Mouse (Mus musculus) kidney, embryonic 14.5 days (tissue): ENCODE data around the gene Ercc6. TPM values are rescaled to one million over a fixed set of nuclear protein-coding genes. Genes with fewer than 3 reads are reported as not detected.

Experiments used
- ATAC-seq: fragments of 200-750 bp; cut with Nextera tagmentation; 2 replicates; pipeline ENCODE4 v1.8.0; 2017; ENCODE audit warnings: moderate number of reproducible peaks, mild to moderate bottlenecking, moderate TSS enrichment, moderate library complexity; ENCODE audit not compliant: low FRiP score, low TSS enrichment
- H3K27ac ChIP-seq: fragments of 300-500 bp; sonication (generic); 2 replicates; pipeline ENCODE4 v1.5.1; 2014; ENCODE audit warnings: low read depth, mild to moderate bottlenecking, low read length, moderate library complexity, mixed read lengths
- H3K27me3 ChIP-seq: fragments of 300-500 bp; sonication (generic); 2 replicates; pipeline ENCODE4 v1.6.1; 2014; ENCODE audit warnings: mild to moderate bottlenecking, low read length; ENCODE audit not compliant: control insufficient read depth, insufficient read depth
- H3K36me3 ChIP-seq: fragments of 300-500 bp; sonication (generic); 2 replicates; pipeline ENCODE4 v1.6.1; 2014; ENCODE audit warnings: low read length, mixed read lengths; ENCODE audit not compliant: control insufficient read depth, insufficient read depth
- H3K4me1 ChIP-seq: fragments of 300-500 bp; sonication (generic); 2 replicates; pipeline ENCODE4 v1.6.1; 2014; ENCODE audit warnings: low read length, mixed read lengths; ENCODE audit not compliant: control insufficient read depth, insufficient read depth
- H3K4me2 ChIP-seq: fragments of 300-500 bp; sonication (generic); replicated peaks from 2 replicates; pipeline ENCODE4 v1.6.1; 2014; ENCODE audit warnings: low read depth, mild to moderate bottlenecking, low read length
- H3K4me3 ChIP-seq: fragments of 300-500 bp; sonication (generic); 2 replicates; pipeline ENCODE4 v1.5.1; 2014; ENCODE audit warnings: mild to moderate bottlenecking, low read length
- H3K9ac ChIP-seq: fragments of 300-500 bp; sonication (generic); 2 replicates; pipeline ENCODE4 v1.6.1; 2014; ENCODE audit warnings: low read depth, mild to moderate bottlenecking, low read length, moderate library complexity
- H3K9me3 ChIP-seq: fragments of 300-500 bp; sonication (generic); 2 replicates; pipeline ENCODE4 v1.6.1; 2016; ENCODE audit warnings: low read length; ENCODE audit not compliant: control insufficient read depth
- WGBS: fragments of 180-500 bp; shearing (Covaris S2); extraction: QIAGEN DNeasy Blood & Tissue Kit; methylation state at CpG from one replicate; pipeline ENCODE4 v1.1.7; 2014; 5-methylcytosine and 5-hydroxymethylcytosine counted together
- polyA plus RNA-seq: library from polyadenylated mRNA; unstranded; fragments of >200 nt; fragmentation: Nextera tagmentation; extraction: Ambion mirVana; gene quantifications from 2 replicates; pipeline ENCODE4 v1.2.1, GENCODE M21; 2014

Gene Ercc6
- polyA plus RNA-seq, 1 experiment from 2014 or later = 23.6 TPM

DNA sequence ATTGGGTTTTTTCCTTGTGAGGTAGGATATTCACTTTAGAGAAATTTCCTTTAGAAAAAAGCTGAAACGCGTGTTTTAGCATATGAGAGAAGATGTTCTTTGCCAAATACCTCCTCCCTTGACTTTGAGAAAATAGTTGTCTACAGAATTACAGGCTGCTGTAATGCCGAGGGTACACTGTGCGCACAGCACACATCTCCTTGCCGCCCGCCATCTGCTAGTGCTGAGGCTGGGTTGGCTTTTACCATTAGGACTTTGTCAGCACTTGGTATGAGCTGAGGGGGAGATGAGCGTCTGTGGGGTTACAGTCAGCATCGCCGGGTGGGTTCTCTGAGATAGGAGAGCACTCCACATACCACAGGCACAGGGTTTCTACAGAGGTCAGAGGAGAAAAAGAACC, 13.9 kb downstream of the Ercc6 start:
- Histone ChIP-seq H3K4me2 (no peak overlapping the region), H3K9me3 (no peaks in the 10 kb centered on the region), H3K9ac (no peak overlapping the region), H3K4me3 (no peak overlapping the region), H3K4me1 (no peaks in the 10 kb centered on the region), H3K27ac (no peak overlapping the region), H3K27me3 (no peaks in the 10 kb centered on the region), H3K36me3 (peaks cover 22% of the 10 kb centered on the region; the same call in 1 of the 2 replicates)
- 97% methylated on average over 9 of the region's 9 CpGs for WGBS
- no peak for ATAC-seq

DNA sequence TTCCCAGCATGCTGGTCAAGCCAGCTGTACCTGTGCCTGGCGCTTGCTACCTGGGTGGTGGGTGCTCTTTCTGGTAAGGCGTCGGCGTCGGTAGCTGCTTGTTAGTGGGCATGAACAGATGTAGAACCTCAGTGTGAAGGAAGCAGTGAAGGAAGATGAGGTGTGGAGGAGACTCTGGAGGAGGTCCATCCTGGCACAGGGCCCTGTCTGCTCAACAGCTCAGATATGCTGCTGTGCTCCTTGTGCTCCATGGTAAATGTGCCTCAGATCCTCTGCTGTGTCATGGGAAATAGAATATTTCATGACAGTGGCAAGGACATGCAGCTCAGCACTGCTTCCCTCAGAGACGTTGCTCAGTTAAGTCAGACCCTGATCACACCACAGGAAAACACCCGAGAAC, 15.7 kb downstream of the Ercc6 start:
- ATAC-seq = no peak
- Histone ChIP-seq H3K27me3 (no peaks in the 10 kb centered on the region), H3K4me1 (no peaks in the 10 kb centered on the region), H3K9ac (no peak overlapping the region), H3K9me3 (no peaks in the 10 kb centered on the region), H3K4me2 (no peak overlapping the region), H3K4me3 (no peak overlapping the region), H3K36me3 (peaks cover 23% of the 10 kb centered on the region; the same call in 1 of the 2 replicates), H3K27ac (no peak overlapping the region)
- WGBS = 93% methylated on average over 7 of the region's 7 CpGs

DNA sequence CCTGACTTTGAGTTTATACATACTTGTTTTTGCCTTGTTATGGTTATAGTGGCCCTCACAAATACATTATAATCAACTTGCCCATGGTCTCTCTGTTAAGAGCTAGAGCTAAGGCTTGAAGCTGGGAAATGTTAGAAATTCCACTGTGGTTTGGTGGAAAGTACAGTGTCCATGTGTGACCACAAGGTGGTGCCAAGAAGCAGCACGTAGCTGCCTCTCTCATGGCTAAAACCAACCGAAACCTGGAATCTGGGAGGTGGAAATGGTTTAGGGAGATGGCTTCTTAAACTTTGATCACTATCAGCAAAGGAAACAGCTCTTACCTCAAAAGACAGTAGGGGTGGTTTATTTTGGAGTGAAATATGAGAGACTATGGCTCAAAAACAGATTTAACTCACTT, 17.6 kb downstream of the Ercc6 start:
- peaks cover 30% of the 10 kb centered on the region; the same call in 1 of the 2 replicates for H3K36me3 ChIP-seq
- H3K27me3 ChIP-seq = no peaks in the 10 kb centered on the region
- no peaks in the 10 kb centered on the region for H3K4me1 ChIP-seq
- WGBS = 20% methylated on average over 2 of the region's 2 CpGs
- H3K9ac ChIP-seq = no peak overlapping the region
- no peak overlapping the region for H3K4me3 ChIP-seq
- H3K4me2 ChIP-seq = no peak overlapping the region
- no peak overlapping the region for H3K27ac ChIP-seq
- H3K9me3 ChIP-seq = no peaks in the 10 kb centered on the region
- no peak for ATAC-seq

DNA sequence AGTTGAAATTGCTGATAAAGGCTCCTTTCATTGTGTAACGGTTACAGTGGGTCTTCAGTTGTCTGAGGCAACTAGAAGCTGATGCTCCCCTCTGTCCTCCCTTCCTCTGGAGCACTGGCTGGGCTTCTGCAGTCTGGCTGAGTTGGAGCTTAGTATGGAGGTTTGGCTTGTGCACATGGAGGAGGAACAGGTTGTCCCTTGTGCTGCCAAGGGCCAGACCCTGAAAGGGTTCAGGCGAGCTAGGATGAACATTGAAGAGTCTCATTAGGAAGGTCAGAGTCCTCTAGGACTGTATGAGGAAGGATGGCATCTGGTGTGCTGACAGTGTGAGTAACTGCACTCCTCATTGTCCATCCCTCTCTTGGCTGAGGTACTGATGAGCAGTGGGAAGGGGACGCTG, 18.1 kb downstream of the Ercc6 start:
- H3K4me3 ChIP-seq = no peak overlapping the region
- H3K4me1 ChIP-seq = no peaks in the 10 kb centered on the region
- WGBS = 86% methylated on average over 3 of the region's 3 CpGs
- H3K4me2 ChIP-seq = no peak overlapping the region
- H3K9ac ChIP-seq = no peak overlapping the region
- no peaks in the 10 kb centered on the region for H3K9me3 ChIP-seq
- H3K27me3 ChIP-seq = no peaks in the 10 kb centered on the region
- no peak for ATAC-seq
- no peak overlapping the region for H3K27ac ChIP-seq
- H3K36me3 ChIP-seq = peaks cover 25% of the 10 kb centered on the region; the same call in 1 of the 2 replicates

DNA sequence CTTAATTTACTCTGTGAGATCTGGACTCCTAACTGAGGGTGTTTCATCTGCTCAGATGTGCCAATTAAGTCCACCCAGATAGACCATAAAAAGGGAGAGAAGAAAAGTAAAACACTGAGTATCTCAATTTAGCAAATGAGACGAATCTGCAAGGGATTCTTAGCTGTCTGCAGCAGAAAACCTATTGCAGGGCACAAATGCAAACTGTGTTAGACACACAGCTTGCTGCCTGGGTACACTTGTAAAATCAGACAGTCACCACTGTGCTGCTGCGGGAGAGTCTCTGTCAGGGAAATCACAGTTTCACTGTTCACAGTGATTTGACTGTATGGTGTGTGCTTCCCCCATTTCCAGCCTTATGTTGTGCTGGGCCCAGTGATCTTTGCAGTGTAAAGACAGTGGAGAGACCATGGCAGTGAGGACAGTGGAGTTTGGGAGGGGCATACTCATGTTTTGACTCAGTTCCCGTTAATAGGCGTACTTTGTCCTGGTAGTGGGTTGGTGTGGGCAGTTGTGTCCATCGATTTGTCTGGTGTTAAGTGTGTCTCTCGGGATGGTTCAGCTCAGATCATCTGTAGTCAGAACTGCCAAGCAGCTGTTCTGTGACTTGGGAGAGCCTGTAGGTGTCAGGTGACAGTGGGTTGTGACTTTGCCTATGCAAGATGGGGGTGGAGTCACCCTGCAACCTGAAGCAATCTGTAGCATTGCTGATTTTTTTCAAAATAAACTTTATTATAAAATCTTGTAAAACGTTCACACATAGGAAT, 19.2 kb downstream of the Ercc6 start:
- H3K36me3 ChIP-seq = peaks cover 22% of the 10 kb centered on the region; the same call in 1 of the 2 replicates
- ATAC-seq = no peak

DNA sequence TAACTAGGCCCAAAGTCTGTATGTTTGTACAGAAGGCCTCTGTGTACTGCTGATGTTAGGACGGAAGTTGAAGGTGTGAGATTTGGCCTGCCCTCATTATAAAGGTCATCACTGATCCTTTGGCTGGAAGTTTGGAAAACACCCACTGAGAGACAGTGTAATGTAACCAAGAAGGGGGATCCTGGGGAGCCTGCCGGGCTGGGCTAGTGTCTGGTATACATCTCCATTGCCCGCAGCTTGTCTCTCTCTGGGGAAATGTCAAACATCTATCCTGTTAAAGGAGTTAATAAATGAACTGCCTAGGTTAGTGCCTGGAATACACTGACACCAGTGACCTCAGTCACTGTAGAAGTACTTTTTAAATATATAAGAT, 19.8 kb downstream of the Ercc6 start:
- H3K9me3 ChIP-seq = no peaks in the 10 kb centered on the region
- H3K4me3 ChIP-seq = no peak overlapping the region
- no peak for ATAC-seq

More for the DNA sequence above, 19.2 kb downstream of the Ercc6 start:
- H3K4me3 ChIP-seq = no peak overlapping the region
- H3K9me3 ChIP-seq = no peaks in the 10 kb centered on the region
- no peaks in the 10 kb centered on the region for H3K27me3 ChIP-seq
- no peak overlapping the region for H3K9ac ChIP-seq
- no peaks in the 10 kb centered on the region for H3K4me1 ChIP-seq
- WGBS = 48% methylated on average over 7 of the region's 7 CpGs
- H3K4me2 ChIP-seq = no peak overlapping the region
- H3K27ac ChIP-seq = no peak overlapping the region

DNA sequence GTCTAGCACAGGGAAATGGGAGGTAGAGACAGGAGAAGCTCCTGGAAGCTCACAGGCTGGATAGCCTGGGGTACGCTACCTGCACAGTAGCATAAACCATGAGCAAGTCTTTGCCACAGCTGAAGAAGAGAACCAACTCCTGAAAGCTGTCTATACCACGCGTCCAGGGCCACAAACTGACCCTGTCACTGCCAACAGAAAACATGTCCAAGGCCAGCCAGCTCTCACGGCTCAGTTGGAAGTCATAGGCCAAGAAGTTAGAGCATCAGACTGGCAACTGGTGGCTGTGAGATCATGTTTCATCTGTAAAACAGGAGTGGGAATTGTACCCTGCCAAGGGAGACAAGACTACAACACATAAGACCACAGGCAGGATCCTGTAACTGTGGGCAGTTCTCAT, 20.3 kb downstream of the Ercc6 start:
- H3K4me1 ChIP-seq = no peaks in the 10 kb centered on the region
- H3K4me2 ChIP-seq = no peak overlapping the region
- no peak overlapping the region for H3K9ac ChIP-seq
- H3K27ac ChIP-seq = no peak overlapping the region
- WGBS = 73% methylated on average over 4 of the region's 4 CpGs
- H3K4me3 ChIP-seq = no peak overlapping the region
- no peak for ATAC-seq
- peaks cover 22% of the 10 kb centered on the region; the same call in 1 of the 2 replicates for H3K36me3 ChIP-seq
- no peaks in the 10 kb centered on the region for H3K27me3 ChIP-seq
- no peaks in the 10 kb centered on the region for H3K9me3 ChIP-seq

More for the DNA sequence above, 19.8 kb downstream of the Ercc6 start:
- Histone ChIP-seq H3K9ac (no peak overlapping the region), H3K27me3 (no peaks in the 10 kb centered on the region), H3K4me1 (no peaks in the 10 kb centered on the region), H3K27ac (no peak overlapping the region), H3K36me3 (peaks cover 22% of the 10 kb centered on the region; the same call in 1 of the 2 replicates), H3K4me2 (no peak overlapping the region)
- 60% methylated on average over 3 of the region's 3 CpGs for WGBS

DNA sequence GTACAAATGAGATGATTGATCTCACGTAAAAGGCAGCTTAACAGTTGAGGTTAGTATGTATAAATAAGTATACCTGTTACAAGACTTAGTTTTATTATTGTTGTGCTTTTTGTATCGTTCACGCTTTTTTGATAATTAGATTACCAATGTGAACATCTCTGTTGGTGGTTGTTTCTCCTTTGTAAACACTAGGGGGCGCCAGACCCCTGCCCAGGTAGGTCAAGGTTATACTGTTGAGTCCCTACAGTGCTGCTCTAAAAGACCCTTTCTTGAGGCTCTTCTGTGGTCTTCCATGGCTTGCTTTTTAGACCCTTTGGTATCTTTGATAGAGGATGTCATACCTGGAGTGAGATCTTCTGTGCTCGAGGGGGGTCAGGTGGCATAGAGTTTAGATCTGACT, 20.8 kb downstream of the Ercc6 start:
- Histone ChIP-seq H3K9ac (no peak overlapping the region), H3K9me3 (no peaks in the 10 kb centered on the region), H3K36me3 (peaks cover 18% of the 10 kb centered on the region; the same call in 1 of the 2 replicates), H3K27ac (no peak overlapping the region), H3K27me3 (no peaks in the 10 kb centered on the region), H3K4me3 (no peak overlapping the region), H3K4me1 (no peaks in the 10 kb centered on the region), H3K4me2 (no peak overlapping the region)
- 73% methylated on average over 5 of the region's 5 CpGs for WGBS
- ATAC-seq = no peak

DNA sequence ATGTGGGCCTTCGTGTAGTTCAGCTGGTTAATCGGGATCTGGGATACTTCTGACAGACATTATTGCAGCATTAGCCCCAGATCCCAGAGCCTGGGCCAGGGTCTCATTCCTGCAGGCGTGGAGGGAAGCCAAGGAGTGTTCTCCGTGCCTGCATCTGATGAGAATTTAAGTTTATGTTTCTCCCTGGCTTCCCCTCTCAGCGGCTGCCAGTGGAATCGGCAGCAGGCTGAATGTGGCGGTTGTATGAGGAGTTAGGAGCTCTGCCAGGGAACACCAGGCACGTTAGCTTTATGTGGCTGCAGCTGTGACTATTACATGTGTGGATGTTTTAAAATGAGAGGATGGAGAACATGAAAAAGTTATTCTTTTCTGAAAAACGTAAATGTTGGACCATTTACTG, 23.4 kb downstream of the Ercc6 start:
- H3K4me3 ChIP-seq = no peak overlapping the region
- WGBS = 89% methylated on average over 9 of the region's 9 CpGs
- no peak overlapping the region for H3K9ac ChIP-seq
- no peaks in the 10 kb centered on the region for H3K4me1 ChIP-seq
- no peak overlapping the region for H3K27ac ChIP-seq
- H3K27me3 ChIP-seq = no peaks in the 10 kb centered on the region
- ATAC-seq = no peak
- H3K9me3 ChIP-seq = no peaks in the 10 kb centered on the region
- H3K36me3 ChIP-seq = peaks cover 28% of the 10 kb centered on the region
- no peak overlapping the region for H3K4me2 ChIP-seq
